Mouse (Mus musculus) spleen, adult 2 months (tissue): Measurements from ENCODE around the gene Grasp.

Experiments used
- CTCF ChIP-seq: fragments of 200-500 bp; IDR thresholded peaks from 2 replicates; pipeline ENCODE4 v1.5.1; 2011; ENCODE audit warnings: mild to moderate bottlenecking, inconsistent platforms; ENCODE audit not compliant: insufficient read depth, insufficient read length, insufficient replicate concordance; ENCODE audit errors: extremely low read depth
- POLR2A ChIP-seq: fragments of 200-500 bp; IDR thresholded peaks from 2 replicates; pipeline ENCODE4 v1.6.1; 2011; ENCODE audit warnings: low read depth, low read length, inconsistent platforms

- TF ChIP-seq CTCF (no peak), POLR2A (no peak)
Observed at GRCm38 (mm10) chr15:101192260-101192640, 31.7 kb upstream of the Grasp start.
